Mouse (Mus musculus): ENCODE data around the gene Pabpn1l.

DNA sequence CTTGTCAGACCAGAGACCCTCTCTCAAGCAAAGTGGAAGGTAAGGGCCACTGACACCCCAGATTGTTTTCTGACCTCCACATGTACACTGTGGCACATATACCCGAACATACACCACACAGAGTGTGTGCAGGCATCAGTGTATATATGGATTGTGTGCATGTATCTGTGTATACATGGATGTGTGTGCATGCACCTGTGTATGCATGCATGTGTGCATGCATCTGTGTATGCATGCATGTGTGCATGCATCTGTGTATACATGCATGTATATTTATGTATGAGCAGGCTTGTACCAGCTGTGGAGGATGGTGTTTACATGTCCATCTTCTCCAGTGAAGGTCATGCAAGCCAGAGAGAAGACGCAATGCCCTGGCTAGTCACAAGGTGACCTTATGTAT, 39.4 kb upstream of the Pabpn1l start:
- TF ChIP-seq CTCF (IDR thresholded peaks at IDR 0.05) (no peak), EP300 (IDR thresholded peaks at IDR 0.05; ENCODE audit: insufficient read depth, low read depth, low read length) (no peak)
